Mouse (Mus musculus) layer of hippocampus, postnatal 25 days (tissue): Measurements from ENCODE around the gene AI987944. TPM values are rescaled to one million over a fixed set of nuclear protein-coding genes. Genes with fewer than 3 reads are reported as not detected.
A peak's percentile ranks its signal among the peaks of the same experiment; 100 is the strongest.

Experiments
- DNase-seq, 2 experiments: peaks; one replicate each; pipeline ENCODE4 v3.0.0; 2022; ENCODE audit warnings: mixed read lengths in 2 of 2, low spot score in 1 of 2; ENCODE audit errors: extremely low spot score in 1 of 2
- total RNA-seq, 2 experiments: library from RNA; stranded (reverse); gene quantifications; 2 replicates each; pipeline ENCODE4 v1.2.3; 2021

AI987944 gene
- 10 to 100 TPM; 11.8 to 12.1 TPM for total RNA-seq

DNA sequence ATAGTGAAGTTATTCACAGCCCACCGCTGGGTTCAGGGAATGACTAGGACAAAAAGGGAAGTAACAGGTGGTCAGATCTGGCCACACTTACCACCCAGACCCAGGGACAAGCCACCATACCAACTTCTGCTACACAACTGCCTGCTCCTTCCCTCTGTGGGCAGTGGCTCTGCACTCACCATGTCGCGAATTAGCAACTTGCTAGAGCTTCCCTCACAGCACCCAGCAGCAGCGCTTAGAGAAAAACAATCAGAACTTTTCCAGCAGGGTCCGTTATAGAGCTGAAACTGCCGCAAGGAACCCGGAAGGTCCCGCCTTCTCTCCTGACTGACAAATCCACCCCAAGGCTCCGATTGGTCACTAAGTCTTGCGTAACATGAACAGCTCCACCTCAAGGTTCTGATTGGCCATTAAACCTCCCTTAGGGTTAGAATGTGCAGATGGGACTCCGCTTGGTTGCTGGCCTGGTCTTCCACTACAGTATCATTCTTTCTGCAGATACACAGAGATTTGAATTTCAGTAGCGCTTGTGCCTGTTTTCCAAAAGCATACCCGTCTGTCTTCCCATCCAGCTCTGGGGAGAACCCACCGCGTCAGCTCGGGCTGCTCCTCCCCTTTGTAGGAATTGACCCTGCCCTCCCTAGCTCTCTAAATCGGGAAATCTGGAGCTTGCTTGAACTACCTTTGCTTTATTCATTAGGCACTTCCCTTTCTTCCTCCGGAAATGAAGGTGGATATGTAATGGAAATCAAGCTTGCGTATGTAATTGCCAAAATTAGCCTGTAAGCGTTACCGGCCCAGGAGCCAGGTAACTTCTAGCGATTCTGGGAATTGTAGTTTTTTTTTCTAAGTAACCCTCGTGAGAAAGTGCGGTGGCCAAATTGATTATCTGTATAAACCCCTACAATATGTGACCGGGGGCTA is at the start of gene AI987944:
TSS of gene AI987944 (minus strand) at position 332 of the 924 bp plus-strand sequence.
- DNase-seq = peak; percentile 61 to 62

DNA sequence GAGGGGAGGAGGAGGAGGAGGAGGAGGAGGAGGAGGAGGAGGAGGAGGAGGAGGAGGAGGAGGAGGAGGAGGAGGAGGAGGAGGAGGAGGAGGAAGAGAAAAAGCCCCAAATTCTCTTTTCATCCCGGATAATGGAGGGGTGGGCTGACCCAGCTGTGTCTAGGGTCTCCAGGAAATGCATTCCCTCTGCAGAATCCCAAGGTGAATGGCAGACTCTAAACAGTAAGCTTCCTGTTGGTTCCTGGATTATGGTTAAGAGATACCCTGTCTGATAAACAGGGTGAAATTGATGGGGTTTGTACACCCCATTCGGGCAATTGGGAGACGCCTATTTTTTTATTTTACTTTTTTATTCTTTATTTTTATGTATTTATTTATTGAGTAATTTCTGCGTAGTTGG is 951 bp upstream of the AI987944 start:
- DNase-seq = no peak

Other genes starting within 250 kb of the AI987944 start
- gene Gm5592, start 239.5 kb downstream of the AI987944 start, total RNA-seq = not detected
- gene Vmn2r57, start 55.3 kb upstream of the AI987944 start, total RNA-seq = under 1 TPM; 0.35 to 0.59 TPM
- under 1 TPM; 0.15 to 0.45 TPM for gene Gm20449, start 106.0 kb upstream of the AI987944 start, total RNA-seq
- gene AW146154, start 106.5 kb upstream of the AI987944 start, total RNA-seq = 10 to 100 TPM in 1 of 2 experiments, 1 to 10 TPM in 1; 8.9 to 11.0 TPM
- gene Gm6871, start 180.3 kb upstream of the AI987944 start, total RNA-seq = not detected
- 10 to 100 TPM; 33.2 to 35.5 TPM for gene 2610021A01Rik, start 205.9 kb upstream of the AI987944 start, total RNA-seq
- gene Zfp788, start 239.8 kb upstream of the AI987944 start, total RNA-seq = 10 to 100 TPM; 33.6 to 35.1 TPM